Mouse (Mus musculus): ENCODE data around the gene Atp5b. TPM values are rescaled to one million over a fixed set of nuclear protein-coding genes. Genes with fewer than 3 reads are reported as not detected.

Gene Atp5b
- polyA plus RNA-seq, 1 experiment, result 9,352 TPM

DNA sequence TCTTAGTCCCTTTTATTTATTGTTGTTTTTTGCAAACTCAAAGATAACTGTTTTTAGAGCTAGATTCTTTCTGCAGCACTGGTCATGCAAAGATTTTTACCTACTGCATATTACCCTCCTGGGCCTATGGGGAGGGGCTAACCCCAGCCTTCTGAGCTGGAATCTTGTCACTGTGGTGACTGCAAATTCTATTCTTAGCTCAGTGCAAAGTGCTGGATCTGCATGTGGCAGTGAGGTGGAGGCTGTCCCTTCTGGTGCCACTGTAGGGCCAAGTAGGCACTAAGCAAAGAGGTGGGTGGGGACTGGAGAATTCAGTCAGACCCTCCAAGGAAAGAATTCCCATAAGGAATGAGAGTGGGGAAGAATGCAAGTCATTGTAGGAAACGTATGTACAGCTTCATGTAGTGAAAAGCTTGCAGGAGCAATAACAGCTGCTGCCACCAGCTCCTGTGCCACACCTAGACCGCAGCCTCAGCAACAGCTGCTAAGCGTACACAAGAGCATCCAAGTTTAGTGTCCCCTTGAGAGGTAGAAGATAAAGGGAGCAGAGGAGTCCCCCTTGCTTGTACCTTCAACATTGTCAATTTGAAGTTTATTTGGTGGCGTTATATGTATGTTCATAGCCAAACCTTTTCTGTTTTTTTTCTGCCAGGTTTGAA, 27.2 kb downstream of the Atp5b start:
- Histone ChIP-seq H3K4me1 (ENCODE audit: control insufficient read depth, insufficient read depth, insufficient read length, low read length) (no peaks in the 10 kb centered on the region), H3K4me3 (ENCODE audit: insufficient read depth, low read depth, low read length) (no peak overlapping the region), H3K27ac (replicated peaks; ENCODE audit: low read depth, low read length) (no peak overlapping the region)

DNA sequence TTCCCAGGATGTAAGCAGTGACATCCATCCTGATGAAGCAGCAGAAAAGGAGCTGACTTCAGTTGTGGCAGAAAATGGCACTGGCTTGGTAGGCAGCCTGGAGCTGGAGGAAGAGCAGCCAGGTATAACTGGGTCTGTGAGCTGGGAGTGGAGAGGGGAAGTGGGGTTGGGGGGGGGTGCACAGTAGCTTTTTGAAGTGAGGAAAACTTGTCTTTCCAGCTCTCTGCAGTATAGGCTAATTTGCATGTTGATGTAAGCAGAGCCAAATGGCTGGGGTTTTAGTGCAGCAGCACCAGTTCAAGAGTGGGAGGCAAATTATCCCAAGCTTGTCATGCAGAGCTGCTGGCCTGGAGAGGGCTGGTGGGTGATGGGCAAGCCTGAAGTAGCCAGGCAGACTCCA, 28.2 kb downstream of the Atp5b start:
- Histone ChIP-seq H3K4me1 (ENCODE audit: control insufficient read depth, insufficient read depth, insufficient read length, low read length) (no peaks in the 10 kb centered on the region), H3K27ac (replicated peaks; ENCODE audit: low read depth, low read length) (no peak overlapping the region), H3K4me3 (ENCODE audit: insufficient read depth, low read depth, low read length) (no peak overlapping the region)

DNA sequence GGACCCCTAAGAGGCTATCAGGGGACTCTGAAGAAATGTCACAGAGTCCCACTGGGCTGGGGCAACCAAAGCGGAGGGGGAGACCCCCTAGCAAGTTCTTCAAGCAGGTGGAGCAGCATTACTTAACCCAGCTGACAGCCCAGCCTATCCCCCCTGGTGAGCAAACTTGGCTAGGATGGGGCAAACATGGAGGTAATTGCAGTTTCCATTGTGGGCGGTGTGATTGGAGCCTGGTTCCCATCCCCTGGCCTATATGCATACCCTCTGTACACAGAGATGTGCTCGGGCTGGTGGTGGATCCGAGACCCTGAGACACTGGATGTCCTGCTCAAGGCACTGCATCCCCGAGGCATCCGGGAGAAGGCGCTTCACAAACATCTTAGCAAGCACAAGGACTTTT, 40.8 kb downstream of the Atp5b start:
- H3K4me1 ChIP-seq (ENCODE audit: control insufficient read depth, insufficient read depth, insufficient read length, low read length), result no peaks in the 10 kb centered on the region
- no peak overlapping the region for H3K4me3 ChIP-seq (ENCODE audit: insufficient read depth, low read depth, low read length)
- H3K27ac ChIP-seq (replicated peaks; ENCODE audit: low read depth, low read length), result no peak overlapping the region

DNA sequence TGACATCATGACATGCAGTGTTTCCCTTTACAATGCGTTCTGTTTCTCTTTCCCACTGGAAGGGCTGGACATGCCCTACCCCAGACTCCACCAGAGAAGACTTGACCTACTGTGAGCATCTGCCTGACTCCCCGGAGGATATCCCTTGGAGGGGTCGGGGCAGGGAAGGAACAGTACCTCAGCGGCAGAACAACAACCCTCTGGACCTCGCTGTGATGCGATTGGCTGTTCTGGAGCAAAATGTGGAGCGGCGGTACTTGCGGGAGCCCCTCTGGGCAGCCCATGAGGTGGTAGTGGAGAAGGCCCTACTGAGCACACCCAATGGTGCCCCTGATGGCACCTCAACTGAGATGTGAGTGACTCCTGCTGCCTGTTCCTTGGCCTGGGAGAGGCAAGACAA, 41.8 kb downstream of the Atp5b start:
- Histone ChIP-seq H3K4me3 (ENCODE audit: insufficient read depth, low read depth, low read length) (no peak overlapping the region), H3K4me1 (ENCODE audit: control insufficient read depth, insufficient read depth, insufficient read length, low read length) (no peaks in the 10 kb centered on the region), H3K27ac (replicated peaks; ENCODE audit: low read depth, low read length) (no peak overlapping the region)

DNA sequence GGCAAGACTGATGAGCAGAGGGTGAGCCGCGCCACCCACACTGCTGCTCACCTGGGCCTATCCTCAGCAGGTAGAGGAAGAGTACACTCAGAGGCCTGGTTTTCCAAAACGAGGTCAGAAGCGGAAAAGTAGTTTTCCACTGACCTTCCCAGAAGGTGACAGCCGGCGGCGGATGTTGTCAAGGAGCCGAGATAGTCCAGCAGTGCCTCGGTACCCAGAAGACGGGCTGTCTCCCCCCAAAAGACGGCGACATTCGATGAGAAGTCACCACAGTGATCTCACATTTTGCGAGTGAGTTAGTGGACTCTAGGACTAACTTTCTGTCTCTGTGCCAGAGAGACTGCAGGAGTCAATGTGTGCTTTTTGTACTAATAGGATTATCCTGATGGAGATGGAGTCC, 42.9 kb downstream of the Atp5b start:
- Histone ChIP-seq H3K4me1 (ENCODE audit: control insufficient read depth, insufficient read depth, insufficient read length, low read length) (no peaks in the 10 kb centered on the region), H3K27ac (replicated peaks; ENCODE audit: low read depth, low read length) (no peak overlapping the region), H3K4me3 (ENCODE audit: insufficient read depth, low read depth, low read length) (no peak overlapping the region)

DNA sequence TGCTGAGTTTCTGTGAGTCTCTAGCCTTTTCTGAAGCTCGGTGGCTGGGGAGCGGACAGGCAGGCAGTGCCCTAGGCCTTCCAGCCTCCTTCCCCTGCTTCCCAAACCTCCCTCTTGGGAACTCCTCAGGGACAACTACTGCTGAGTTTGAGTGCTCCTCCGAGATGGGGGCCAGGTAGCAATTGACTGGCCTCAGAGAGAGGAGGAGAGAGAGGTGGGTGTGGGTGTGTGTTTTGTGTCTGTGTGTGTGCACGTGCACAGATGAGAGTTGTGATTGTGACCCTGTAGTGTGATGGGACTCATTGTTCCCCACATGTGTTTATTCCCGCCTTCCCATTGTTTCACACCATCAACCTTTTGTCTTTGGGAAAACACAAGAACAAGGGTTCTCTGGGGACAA, 44.4 kb downstream of the Atp5b start:
- no peak overlapping the region for H3K4me3 ChIP-seq (ENCODE audit: insufficient read depth, low read depth, low read length)

DNA sequence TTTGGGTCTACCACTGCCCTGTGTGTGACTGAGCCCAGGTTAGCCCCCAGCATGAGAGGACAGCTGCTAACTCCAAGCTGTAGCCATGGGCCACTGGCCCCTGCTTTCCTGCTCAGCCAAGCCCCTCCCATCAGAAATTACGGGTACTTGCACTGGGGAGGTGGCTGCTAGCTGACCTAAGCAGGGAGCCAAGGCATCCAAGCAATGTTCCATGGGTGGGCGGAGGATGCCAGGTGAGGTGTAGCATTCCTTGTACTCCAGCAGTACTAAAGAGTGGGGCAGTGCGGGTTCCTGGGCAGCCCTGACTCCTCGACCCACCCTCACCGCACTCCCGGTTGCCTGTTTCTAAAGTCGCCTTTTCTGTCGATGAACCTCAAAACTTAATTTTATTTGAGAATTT, 45.1 kb downstream of the Atp5b start:
- no peaks in the 10 kb centered on the region for H3K4me1 ChIP-seq (ENCODE audit: control insufficient read depth, insufficient read depth, insufficient read length, low read length)
- H3K4me3 ChIP-seq (ENCODE audit: insufficient read depth, low read depth, low read length), result no peak overlapping the region
- H3K27ac ChIP-seq (replicated peaks; ENCODE audit: low read depth, low read length), result no peak overlapping the region

More for the DNA sequence above, 44.4 kb downstream of the Atp5b start:
- Histone ChIP-seq H3K4me1 (ENCODE audit: control insufficient read depth, insufficient read depth, insufficient read length, low read length) (no peaks in the 10 kb centered on the region), H3K27ac (replicated peaks; ENCODE audit: low read depth, low read length) (no peak overlapping the region)

DNA sequence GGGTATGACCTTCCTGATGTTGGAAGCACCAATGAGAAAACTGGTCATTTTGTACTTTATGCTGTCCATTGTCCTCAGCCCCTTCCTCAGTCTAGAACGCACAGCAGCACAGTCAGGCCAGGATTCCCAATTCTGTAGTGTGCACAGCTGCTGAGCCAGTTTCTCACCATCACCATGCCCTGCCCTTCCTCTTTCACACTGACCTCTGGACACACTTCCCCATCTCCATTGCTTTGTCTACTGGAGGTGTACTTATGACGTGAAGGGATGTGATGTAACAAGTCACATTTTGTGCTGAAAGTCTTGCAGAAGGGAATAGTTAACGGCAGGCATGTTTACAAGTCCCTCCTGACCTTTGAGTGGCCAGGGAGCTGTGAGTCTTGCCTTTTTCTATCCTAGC, 48.2 kb downstream of the Atp5b start:
- Histone ChIP-seq H3K27ac (replicated peaks; ENCODE audit: low read depth, low read length) (no peak overlapping the region), H3K4me3 (ENCODE audit: insufficient read depth, low read depth, low read length) (no peak overlapping the region)

DNA sequence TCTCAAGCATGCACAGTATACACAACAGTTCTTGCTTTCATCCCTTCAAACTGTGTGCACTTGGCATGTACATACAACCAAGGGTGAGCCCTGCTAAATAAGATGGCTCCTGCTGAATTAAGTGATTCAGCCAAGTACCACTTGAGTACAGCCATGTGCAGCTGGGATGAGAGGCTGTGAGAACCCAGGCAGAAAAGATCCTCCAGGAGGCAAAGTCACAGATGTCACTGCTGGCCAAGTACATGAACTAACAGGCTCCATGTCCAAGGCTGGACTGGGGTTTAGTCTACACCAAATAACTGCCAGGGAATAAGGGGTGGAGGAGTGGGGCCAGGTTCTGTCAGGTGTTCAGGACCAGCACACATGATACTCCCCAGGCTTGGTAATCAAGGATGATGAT, 48.7 kb downstream of the Atp5b start:
- H3K4me3 ChIP-seq (ENCODE audit: insufficient read depth, low read depth, low read length), result no peak overlapping the region

More for the DNA sequence above, 48.2 kb downstream of the Atp5b start:
- H3K4me1 ChIP-seq (ENCODE audit: control insufficient read depth, insufficient read depth, insufficient read length, low read length), result no peaks in the 10 kb centered on the region

DNA sequence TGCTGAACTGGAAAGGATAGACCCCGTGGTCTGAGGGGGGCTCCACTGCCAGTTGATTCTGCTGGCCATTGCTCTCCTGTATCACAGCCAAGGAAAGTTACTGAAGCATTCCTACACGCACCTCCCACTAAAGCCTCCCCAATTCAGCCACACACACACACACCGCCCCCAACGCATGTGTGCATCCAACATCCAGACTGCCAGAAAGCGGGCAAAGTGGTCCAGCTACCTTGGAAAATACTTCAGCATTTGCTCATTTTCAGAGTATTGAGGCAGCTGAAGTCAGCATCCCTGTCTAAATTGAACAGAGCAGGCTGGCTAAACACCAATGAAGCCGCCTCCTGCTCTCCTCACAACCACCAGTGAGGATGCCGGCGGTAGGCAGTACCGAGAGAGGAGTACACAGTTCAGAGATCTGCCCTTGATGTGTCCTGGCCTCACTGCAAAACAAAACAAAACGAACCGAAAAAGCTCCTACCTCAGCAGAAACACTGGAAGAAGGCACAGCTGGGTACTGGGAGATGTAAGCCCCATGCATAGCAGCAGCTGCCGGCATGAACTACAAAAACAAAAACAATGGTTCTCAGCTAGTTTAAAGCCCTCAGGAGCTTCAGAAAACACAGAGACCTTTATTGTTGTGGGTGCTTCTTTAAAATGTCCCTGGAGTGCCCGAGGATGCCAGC, 50.7 kb downstream of the Atp5b start:
- no peak overlapping the region for H3K4me3 ChIP-seq (ENCODE audit: insufficient read depth, low read depth, low read length)
- no peak overlapping the region for H3K27ac ChIP-seq (replicated peaks; ENCODE audit: low read depth, low read length)
- no peaks in the 10 kb centered on the region for H3K4me1 ChIP-seq (ENCODE audit: control insufficient read depth, insufficient read depth, insufficient read length, low read length)

More for the DNA sequence above, 48.7 kb downstream of the Atp5b start:
- H3K27ac ChIP-seq (replicated peaks; ENCODE audit: low read depth, low read length), result no peak overlapping the region
- no peaks in the 10 kb centered on the region for H3K4me1 ChIP-seq (ENCODE audit: control insufficient read depth, insufficient read depth, insufficient read length, low read length)

DNA sequence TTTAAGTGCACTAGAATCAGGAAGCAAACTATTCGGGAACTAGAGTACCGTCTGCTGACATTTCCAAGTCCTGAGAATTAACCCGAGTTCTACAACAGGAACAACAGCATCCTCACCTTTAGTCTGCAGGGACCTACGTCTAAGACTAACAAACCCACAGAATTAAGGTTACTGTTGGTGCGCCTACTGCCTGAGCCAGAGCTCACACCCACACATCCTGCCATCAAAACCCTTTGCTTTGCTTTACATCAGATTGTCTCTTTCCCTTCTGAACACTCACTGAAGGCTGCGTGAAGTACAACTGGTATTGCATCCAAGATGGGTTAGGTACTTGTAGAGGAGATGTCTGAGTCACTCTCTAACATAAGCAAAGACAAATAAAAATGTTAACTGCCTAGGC, 52.3 kb downstream of the Atp5b start:
- Histone ChIP-seq H3K4me1 (ENCODE audit: control insufficient read depth, insufficient read depth, insufficient read length, low read length) (no peaks in the 10 kb centered on the region), H3K4me3 (ENCODE audit: insufficient read depth, low read depth, low read length) (no peak overlapping the region), H3K27ac (replicated peaks; ENCODE audit: low read depth, low read length) (no peak overlapping the region)

Other genes starting within 250 kb of the Atp5b start
- not detected in 2 replicates for gene Rdh19, start 233.3 kb upstream of the Atp5b start, polyA plus RNA-seq (2012; ENCODE audit: insufficient read depth, insufficient read length, missing spikeins)
- gene Rdh16f2, start 216.8 kb upstream of the Atp5b start, polyA plus RNA-seq (2012; ENCODE audit: insufficient read depth, insufficient read length, missing spikeins), result not detected in 2 replicates
- 3.7 TPM in 1 of 2 replicates, not detected in the other for gene Rdh7, start 194.5 kb upstream of the Atp5b start, polyA plus RNA-seq (2012; ENCODE audit: insufficient read depth, insufficient read length, missing spikeins)
- not detected in 2 replicates for gene Sdr9c7, start 184.8 kb upstream of the Atp5b start, polyA plus RNA-seq (2012; ENCODE audit: insufficient read depth, insufficient read length, missing spikeins)
- not detected in 2 replicates for gene Hsd17b6, start 75.7 kb upstream of the Atp5b start, polyA plus RNA-seq (2012; ENCODE audit: insufficient read depth, insufficient read length, missing spikeins)
- gene Prim1, start 68.1 kb upstream of the Atp5b start, polyA plus RNA-seq (2012; ENCODE audit: insufficient read depth, insufficient read length, missing spikeins), result 3.0 and 4.1 TPM in 2 replicates
- gene Naca, start 47.7 kb upstream of the Atp5b start, polyA plus RNA-seq (2012; ENCODE audit: insufficient read depth, insufficient read length, missing spikeins), result 592 and 593 TPM in 2 replicates
- 107 and 147 TPM in 2 replicates for gene Ptges3, start 24.3 kb upstream of the Atp5b start, polyA plus RNA-seq (2012; ENCODE audit: insufficient read depth, insufficient read length, missing spikeins)
- gene Baz2a, start 8.3 kb downstream of the Atp5b start, polyA plus RNA-seq (2012; ENCODE audit: insufficient read depth, insufficient read length, missing spikeins), result 15.1 and 16.0 TPM in 2 replicates
- gene Rbms2, start 97.0 kb downstream of the Atp5b start, polyA plus RNA-seq (2012; ENCODE audit: insufficient read depth, insufficient read length, missing spikeins), result 93.3 and 95.4 TPM in 2 replicates
- 0.87 TPM in 1 of 2 replicates, not detected in the other for gene Gls2, start 111.2 kb downstream of the Atp5b start, polyA plus RNA-seq (2012; ENCODE audit: insufficient read depth, insufficient read length, missing spikeins)
- gene Spryd4, start 128.5 kb downstream of the Atp5b start, polyA plus RNA-seq (2012; ENCODE audit: insufficient read depth, insufficient read length, missing spikeins), result 7.8 and 10.0 TPM in 2 replicates
- not detected in 2 replicates for gene Mip, start 142.6 kb downstream of the Atp5b start, polyA plus RNA-seq (2012; ENCODE audit: insufficient read depth, insufficient read length, missing spikeins)
- gene Timeless, start 148.8 kb downstream of the Atp5b start, polyA plus RNA-seq (2012; ENCODE audit: insufficient read depth, insufficient read length, missing spikeins), result 3.6 and 5.3 TPM in 2 replicates
- not detected in 2 replicates for gene Apon, start 170.8 kb downstream of the Atp5b start, polyA plus RNA-seq (2012; ENCODE audit: insufficient read depth, insufficient read length, missing spikeins)
- gene Apof, start 185.4 kb downstream of the Atp5b start, polyA plus RNA-seq (2012; ENCODE audit: insufficient read depth, insufficient read length, missing spikeins), result not detected in 2 replicates
- 5.4 and 5.5 TPM in 2 replicates for gene Stat2, start 187.3 kb downstream of the Atp5b start, polyA plus RNA-seq (2012; ENCODE audit: insufficient read depth, insufficient read length, missing spikeins)
- gene Il23a, start 215.5 kb downstream of the Atp5b start, polyA plus RNA-seq (2012; ENCODE audit: insufficient read depth, insufficient read length, missing spikeins), result not detected in 2 replicates
- gene Pan2, start 220.1 kb downstream of the Atp5b start, polyA plus RNA-seq (2012; ENCODE audit: insufficient read depth, insufficient read length, missing spikeins), result 5.9 and 8.9 TPM in 2 replicates
- gene Cnpy2, start 239.2 kb downstream of the Atp5b start, polyA plus RNA-seq (2012; ENCODE audit: insufficient read depth, insufficient read length, missing spikeins), result 115 and 131 TPM in 2 replicates

Data from brown adipose tissue, adult 24 weeks (tissue).